Mouse (Mus musculus) layer of hippocampus, adult 9-10 months (tissue): ENCODE results near the gene Zic4.

ENCODE experiments used
- DNase-seq: peaks from one replicate; pipeline ENCODE4 v3.0.0; 2022; ENCODE audit warnings: low spot score

The Zic4 gene

GRCm38 (mm10) chr9:91401471-91401870, 39.3 kb downstream of the Zic4 start:
- no peak for DNase-seq

- DNase-seq = no peak
Measured at GRCm38 (mm10) chr9:91404229-91404628, 42.0 kb downstream of the Zic4 start.

GRCm38 (mm10) chr9:91404905-91405752, 42.9 kb downstream of the Zic4 start:
- no peak for DNase-seq

- no peak for DNase-seq
Measured at GRCm38 (mm10) chr9:91405753-91406178, 43.6 kb downstream of the Zic4 start.

- DNase-seq = no peak
Measured at GRCm38 (mm10) chr9:91406258-91406763, 44.1 kb downstream of the Zic4 start.

- no peak for DNase-seq
Measured at GRCm38 (mm10) chr9:91409771-91410170, 47.6 kb downstream of the Zic4 start.

- DNase-seq = no peak
Measured at GRCm38 (mm10) chr9:91414007-91414661, 51.9 kb downstream of the Zic4 start.

- DNase-seq = no peak
Measured at GRCm38 (mm10) chr9:91420441-91420840, 58.2 kb downstream of the Zic4 start.
